Mouse (Mus musculus) lung, postnatal 4 days (tissue): ENCODE measurements around the gene Tktl1.
"Not testable (repeated sequence)": the region's sequence is repeated elsewhere in the genome, so short reads cannot be mapped to it uniquely, and the experiment has no call there.

ENCODE experiments used
- DNase-seq, 2 experiments: peaks; one replicate each; pipeline ENCODE4 v3.0.0; 2021

Gene Tktl1

DNA sequence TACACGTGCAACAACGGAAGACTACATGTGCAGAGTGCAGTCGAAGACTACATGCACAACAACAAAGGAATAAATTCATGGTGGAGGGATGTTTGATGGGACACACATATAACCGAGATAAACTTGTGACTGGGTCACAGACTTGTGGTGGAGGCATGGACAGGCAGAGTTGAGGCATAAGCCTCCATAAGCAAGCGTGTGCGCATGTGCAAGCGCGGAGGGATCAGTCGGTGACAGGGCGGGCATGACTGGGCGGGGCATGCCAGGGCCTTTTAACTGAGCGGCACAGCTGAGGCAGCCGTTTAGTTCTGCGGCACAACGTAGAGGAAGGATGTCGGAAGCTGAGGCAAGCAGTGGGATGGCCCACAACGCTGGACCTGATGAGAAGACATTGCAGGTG is at the start of gene Tktl1:
TSS of gene Tktl1 (plus strand) at position 301 of the 400 bp plus-strand sequence.
- no peak for DNase-seq

DNA sequence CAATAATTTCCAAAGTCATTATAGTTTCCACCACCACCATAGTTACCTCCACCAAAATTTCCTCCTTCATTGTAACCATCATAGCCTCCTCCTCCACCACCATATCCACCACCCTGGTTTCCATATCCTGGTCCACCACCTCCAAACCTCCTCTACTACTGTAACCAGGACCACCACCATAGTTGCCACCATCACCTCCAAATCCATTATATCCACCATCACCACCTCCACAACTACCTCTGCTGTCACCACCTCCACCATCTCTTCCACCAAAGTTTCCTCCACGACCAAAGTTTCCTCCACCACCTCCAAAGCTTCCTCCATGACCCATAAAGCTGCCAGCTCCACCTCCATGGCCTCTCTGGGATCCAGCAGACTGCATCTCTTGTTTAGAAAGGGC is 41.8 kb upstream of the Tktl1 start, which contains the start of gene Mecp2:
TSS of gene Mecp2 (minus strand) at position 101 of the 400 bp plus-strand sequence.
- DNase-seq, result not testable (repeated sequence)

DNA sequence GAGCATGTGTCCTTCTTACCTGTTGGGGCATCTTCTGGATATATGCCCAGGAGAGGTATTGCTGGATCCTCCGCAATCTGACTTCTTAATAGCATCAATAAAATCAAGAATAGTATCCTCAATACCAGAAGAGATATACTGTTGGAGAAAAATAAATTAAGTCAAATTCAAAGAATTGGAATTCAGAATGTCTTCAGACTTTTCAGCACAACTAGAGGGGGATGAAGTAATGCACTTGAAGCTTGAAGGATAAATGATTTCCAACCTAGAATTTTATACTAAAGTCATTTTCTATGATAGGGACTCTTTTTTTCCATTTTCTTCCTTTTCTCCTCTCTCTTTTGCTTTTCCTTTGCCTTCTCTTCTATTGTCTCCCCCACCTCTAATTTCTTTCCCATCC is 9.3 kb upstream of the Tktl1 start, which contains the start of gene Tex28:
TSS of gene Tex28 (minus strand) at position 101 of the 400 bp plus-strand sequence.
- DNase-seq, result no peak

DNA sequence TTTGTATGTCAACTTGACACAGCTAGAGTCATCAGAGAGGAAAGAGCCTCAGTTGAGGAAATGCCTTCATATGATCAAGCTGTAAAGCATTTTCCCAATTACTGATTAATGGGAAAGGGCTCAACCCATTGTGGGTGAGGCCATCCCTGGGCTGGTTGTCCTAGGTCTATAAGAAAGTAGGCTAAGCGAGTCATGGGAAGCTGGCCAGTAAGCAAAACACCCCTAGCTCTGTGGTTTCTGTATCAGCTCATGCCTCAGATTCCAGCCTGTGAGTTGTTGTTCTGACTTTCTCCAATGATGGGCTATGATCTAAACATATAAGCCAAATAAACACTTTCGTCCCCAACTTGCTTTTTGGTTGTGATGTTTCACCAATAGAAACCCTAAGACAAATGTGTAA is 26.5 kb downstream of the Tktl1 start:
- DNase-seq, result no peak

DNA sequence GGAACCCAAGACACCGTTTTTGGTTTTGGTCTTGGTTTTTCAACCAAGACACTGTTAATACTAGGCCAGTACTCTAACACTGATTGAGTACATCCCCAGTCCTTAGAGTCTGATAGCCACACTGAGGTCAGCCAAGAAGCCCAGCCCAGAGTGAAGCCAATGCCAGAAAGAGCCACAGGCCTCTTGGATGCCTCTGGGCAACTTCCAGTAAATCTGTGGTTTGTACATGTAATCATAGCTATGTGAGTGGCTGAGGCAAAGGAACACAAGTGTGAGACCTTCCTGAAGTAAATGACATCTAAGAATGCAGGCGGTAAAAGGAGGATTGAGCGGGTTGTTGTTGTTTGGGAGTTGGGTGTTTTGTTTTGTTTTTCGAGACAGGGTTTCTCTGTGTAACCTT is 41.4 kb downstream of the Tktl1 start:
- no peak for DNase-seq

DNA sequence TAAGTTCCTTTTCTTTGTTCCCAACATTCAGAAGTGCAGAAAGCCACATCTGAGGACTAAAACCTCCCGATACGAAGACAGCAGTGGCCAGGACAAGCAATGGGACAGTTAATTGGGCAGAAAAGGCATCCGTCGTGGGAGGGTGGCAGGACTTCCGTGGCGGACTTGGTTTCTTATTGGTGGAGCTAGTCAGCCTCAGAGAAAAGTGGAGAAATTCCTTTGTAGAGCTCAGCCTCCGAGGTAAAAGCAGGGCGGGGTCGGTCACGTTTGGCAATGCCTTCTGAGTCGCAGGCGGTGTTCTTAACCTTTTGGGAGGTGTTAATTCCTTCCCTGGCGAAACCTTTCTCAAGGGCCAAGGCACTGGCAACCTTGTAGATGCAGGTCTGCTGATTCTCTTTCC is 42.4 kb downstream of the Tktl1 start:
- no peak for DNase-seq

- DNase-seq, result not testable (repeated sequence)
These were observed 43.0 kb downstream of the Tktl1 start for GRCm38 (mm10) chrX:74220099-74220498.

GRCm38 (mm10) chrX:74230038-74230437 is 53.0 kb downstream of the Tktl1 start:
- no peak for DNase-seq

DNA sequence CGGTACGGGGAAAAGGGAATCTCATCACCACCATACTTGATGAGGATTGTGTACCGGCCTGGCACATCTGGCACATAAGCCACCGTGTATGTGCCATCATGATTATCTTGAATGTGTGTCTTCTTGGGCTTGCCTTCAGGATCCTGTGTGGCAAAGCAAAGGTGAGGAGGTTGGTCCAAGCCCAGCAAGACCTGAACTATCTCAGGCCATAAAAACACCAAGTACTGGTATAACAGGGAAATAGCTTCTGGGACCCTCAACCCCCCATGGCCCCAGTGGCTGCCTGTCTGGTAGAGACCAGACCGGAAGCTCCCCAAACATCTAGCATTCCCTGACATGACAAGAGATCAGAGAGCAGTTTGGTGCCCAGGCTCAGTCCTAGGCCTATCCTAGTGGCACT is 56.1 kb downstream of the Tktl1 start:
- DNase-seq, result no peak

- DNase-seq, result no peak
These were observed 63.3 kb downstream of the Tktl1 start for GRCm38 (mm10) chrX:74240332-74240731.

- peak; percentile 48 to 75 for DNase-seq
These were observed 66.3 kb downstream of the Tktl1 start for GRCm38 (mm10) chrX:74243396-74243795.

DNA sequence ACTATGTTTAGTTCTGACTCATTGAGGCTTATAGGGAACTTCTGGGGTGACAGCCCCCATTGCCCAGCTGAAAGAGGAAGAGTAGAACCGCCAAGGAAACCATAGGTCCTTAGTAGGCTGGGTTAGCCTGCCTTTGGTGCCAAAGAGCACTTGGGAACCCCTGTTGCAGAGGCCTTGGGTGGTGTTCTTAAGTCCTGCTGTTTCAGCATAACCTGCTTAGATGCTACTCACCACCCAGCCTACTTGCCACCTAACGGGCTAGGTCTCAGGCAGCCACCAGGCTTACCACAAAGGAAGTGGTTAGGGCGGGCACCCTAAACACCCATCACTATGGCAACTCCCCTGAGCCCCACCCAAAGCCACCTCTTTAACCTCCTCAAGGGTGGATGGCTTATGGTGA is 66.7 kb downstream of the Tktl1 start:
- peak; percentile 66 to 67 for DNase-seq

- DNase-seq, result peak; percentile 72 to 84
These were observed 67.6 kb downstream of the Tktl1 start for GRCm38 (mm10) chrX:74244614-74245083.

DNA sequence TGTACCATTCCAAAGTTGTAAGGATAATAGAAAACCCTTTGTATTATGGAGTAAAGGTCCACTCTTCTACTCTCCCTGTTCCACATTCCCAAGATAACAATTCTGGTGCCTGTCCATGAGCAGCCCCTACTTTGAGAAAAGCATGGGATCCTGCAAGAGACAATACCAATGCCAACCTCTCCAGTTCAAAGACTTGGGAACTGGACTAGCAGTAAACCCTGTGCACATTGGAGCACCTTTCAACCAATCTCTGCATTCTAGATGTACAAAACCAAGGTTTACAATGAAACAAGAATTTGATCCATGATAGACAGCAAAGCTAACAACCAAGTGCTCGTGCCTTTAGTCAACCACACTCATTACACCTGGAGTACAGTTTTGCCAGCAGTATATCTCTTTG is 68.0 kb downstream of the Tktl1 start:
- DNase-seq, result no peak

- peak; percentile 88 to 93 for DNase-seq
These were observed 68.6 kb downstream of the Tktl1 start for GRCm38 (mm10) chrX:74245687-74246086.

GRCm38 (mm10) chrX:74246213-74246681 is 69.2 kb downstream of the Tktl1 start:
- DNase-seq, result peak; percentile 90 to 94

DNA sequence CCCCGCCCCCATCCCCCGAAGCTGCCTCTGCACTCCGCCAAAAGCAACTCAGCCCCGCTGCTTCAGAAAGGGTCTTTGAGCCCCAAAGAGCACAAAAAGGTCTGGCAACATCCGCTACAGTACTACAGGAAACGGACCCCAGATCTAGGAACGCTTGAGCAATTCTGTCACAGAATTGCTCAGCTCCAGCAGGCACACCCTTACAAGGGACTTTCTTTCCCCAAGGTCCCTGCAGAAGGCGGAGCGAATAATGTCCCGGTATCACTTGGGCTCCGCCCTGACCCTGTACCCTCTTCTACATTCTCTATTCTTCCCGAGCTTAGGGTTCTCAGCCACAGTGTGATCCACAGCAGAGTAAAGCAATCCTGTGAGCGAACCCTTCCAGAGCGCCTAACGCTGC is 69.6 kb downstream of the Tktl1 start:
- no peak for DNase-seq

- peak; percentile 57 to 81 for DNase-seq
These were observed 71.6 kb downstream of the Tktl1 start for GRCm38 (mm10) chrX:74248651-74249050.

GRCm38 (mm10) chrX:74249615-74250014 is 72.6 kb downstream of the Tktl1 start, which contains the start of gene Flna:
Flna (minus strand) TSS chrX:74249820.
- peak; percentile 85 to 88 for DNase-seq

DNA sequence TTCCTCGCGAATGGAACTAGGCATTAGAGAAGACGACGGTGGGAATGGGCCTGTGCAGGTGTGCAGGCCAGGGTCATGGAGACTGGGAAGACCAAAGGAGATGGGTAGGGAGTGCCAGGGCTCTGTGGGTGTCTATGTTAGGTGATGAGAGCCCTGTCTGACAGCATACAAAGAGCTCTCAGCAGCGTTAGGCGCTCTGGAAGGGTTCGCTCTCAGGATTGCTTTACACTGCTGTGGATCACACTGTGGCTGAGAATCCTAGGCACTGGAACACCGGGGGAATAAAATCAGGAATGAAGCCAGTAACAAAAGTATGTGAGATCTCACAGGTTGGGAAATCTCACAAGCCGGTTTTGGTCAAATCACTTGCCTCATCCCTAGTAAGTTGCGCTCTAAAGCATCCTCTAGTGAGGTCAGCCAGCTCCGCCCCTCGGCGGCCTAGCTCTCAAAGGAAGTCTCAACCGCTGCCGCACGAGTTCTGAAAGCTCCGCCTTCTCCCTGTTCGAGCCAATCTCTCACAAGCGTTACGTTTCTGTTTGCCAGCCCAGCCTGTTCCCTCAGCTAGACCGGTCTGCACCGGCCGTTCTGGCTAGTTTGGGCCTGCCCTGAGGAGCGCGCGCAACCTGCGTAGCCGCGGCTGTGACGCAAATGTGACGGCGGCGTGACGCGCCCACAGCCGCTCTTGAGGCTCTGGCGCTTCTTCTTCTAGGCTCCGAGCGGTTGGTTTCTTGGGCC is 77.3 kb downstream of the Tktl1 start, which contains the start of gene Emd:
TSS of gene Emd (plus strand) at position 535 of the 735 bp plus-strand sequence.
- DNase-seq, result peak; percentile 91 to 95

DNA sequence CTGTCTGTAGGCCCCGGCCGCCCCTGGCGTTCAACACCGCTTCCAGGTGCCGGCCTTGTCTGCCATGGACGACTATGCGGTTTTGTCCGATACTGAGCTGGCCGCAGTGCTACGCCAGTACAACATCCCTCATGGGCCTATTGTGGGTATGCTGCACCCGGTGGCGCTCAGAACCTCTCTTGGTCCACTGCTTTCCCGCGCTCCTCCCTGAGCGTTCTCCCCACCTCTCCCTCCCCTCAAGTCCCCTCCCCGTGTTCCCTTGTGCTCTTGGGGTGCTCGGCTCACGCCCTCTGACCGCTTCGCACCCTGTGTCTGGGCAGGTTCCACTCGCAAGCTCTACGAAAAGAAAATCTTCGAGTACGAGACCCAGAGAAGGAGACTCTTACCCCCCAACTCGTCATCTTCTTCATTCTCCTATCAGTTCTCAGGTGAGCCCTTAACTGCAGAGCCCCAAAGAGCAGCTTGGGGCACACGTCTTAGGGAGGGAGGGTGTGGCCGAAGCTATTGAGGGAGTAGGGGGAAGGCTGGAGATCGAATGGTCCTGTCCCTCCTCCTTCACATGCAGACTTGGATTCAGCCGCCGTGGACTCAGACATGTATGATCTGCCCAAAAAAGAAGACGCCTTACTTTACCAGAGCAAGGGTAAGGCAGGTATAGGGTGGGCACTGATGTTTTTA is 78.0 kb downstream of the Tktl1 start:
- DNase-seq, result peak in 1 of 2 experiments; percentile 7

- DNase-seq, result no peak
These were observed 80.7 kb downstream of the Tktl1 start for GRCm38 (mm10) chrX:74257746-74258145.
